In genomic region chr2:147067480-147068246, GRCm38 (mm10) we compare ENCODE assay signal across 25 mouse cellular contexts. TPM values are rescaled to one million over a fixed set of nuclear protein-coding genes. Genes with fewer than 3 reads are reported as not detected.
DNase-seq lines count a peak whose midpoint lies in the region; ATAC-seq and TF ChIP-seq lines count a peak whose summit lies in the region.
"Had no signal": no experiment of that assay in that cellular context is flagged by ENCODE, and none has a peak within 500 bp of the region (broad histone marks: within the 10 kb centered on the region; RNA-seq: fewer than 3 reads in every experiment).

No protein-coding gene starts in this region.

- WGBS in liver, embryonic 16.5 days (ENCODE audit: insufficient replicate concordance): 48% methylated on average over 1 of the region's 1 CpGs
- WGBS in forebrain, embryonic 16.5 days: 93% methylated on average over 1 of the region's 1 CpGs
- 95% methylated on average over 1 of the region's 1 CpGs for WGBS in forebrain, embryonic 10.5 days

- no peak overlapping the region for H3K27ac ChIP-seq in liver, embryonic 16.5 days (ENCODE audit: low read length)
- H3K27ac ChIP-seq in forebrain, embryonic 16.5 days (ENCODE audit: low read length): no peak overlapping the region
- no peak overlapping the region for H3K27ac ChIP-seq in forebrain, embryonic 10.5 days
- H3K27ac ChIP-seq: embryonic facial prominence, embryonic 13.5 days; heart, adult 2 months; hindbrain, embryonic 10.5 days; hindbrain, embryonic 15.5 days had no signal

- peak; percentile 30 for DNase-seq in A20 (ENCODE audit: low read depth, low spot score)
- no peak for DNase-seq in G1E (ENCODE audit: low spot score)
- no peak for DNase-seq in forebrain, embryonic 10.5 days (ENCODE audit: extremely low spot score, low spot score)
- DNase-seq in cerebellum, adult 9-11 months: no peak
- DNase-seq: adrenal gland, adult 8-10 months; adrenal gland, postnatal 36 days; B cell, adult 2 months; cerebellum, adult 11 months; cerebellum, adult 8-10 months; cerebellum, postnatal 25 days; gastrocnemius, postnatal 10 days; heart, adult 2 months had no signal

- no peaks in the 10 kb centered on the region for H3K9me3 ChIP-seq in G1E (replicated peaks)
- H3K9me3 ChIP-seq in liver, embryonic 16.5 days (replicated peaks; ENCODE audit: control insufficient read depth, low read length): no peaks in the 10 kb centered on the region
- no peaks in the 10 kb centered on the region for H3K9me3 ChIP-seq in forebrain, embryonic 16.5 days (ENCODE audit: control insufficient read depth, low read length)
- H3K9me3 ChIP-seq in forebrain, embryonic 10.5 days: no peaks in the 10 kb centered on the region
- H3K9me3 ChIP-seq: embryonic facial prominence, embryonic 13.5 days; heart, embryonic 12.5 days; hindbrain, embryonic 10.5 days; hindbrain, embryonic 15.5 days had no signal

- peak; percentile 36; the same call in 1 of the 2 replicates for ATAC-seq in G1E (ENCODE audit: extremely low read depth, insufficient number of reproducible peaks, low FRiP score, poor library complexity, severe bottlenecking)
- 0 out of 2 replicates have a peak, but pooled peaks have one; percentile 42 for ATAC-seq in common myeloid progenitor, adult 5-6 weeks (replicated peaks; ENCODE audit: low read depth, poor library complexity, severe bottlenecking)
- ATAC-seq in liver, embryonic 16.5 days (ENCODE audit: low read depth): peak; percentile 62
- no peak for ATAC-seq in forebrain, embryonic 16.5 days
- ATAC-seq: CD4-positive, CD25-positive, alpha-beta regulatory T cell, adult 4 months; forebrain, embryonic 14.5 days; intestine, postnatal 0 days had no signal

- peaks cover 68% of the 10 kb centered on the region for H3K36me3 ChIP-seq in G1E (replicated peaks)
- peaks cover 9% of the 10 kb centered on the region; the same call in 1 of the 2 replicates for H3K36me3 ChIP-seq in liver, embryonic 16.5 days (ENCODE audit: control insufficient read depth, insufficient read depth)
- H3K36me3 ChIP-seq in forebrain, embryonic 16.5 days (ENCODE audit: control insufficient read depth, insufficient read depth): peaks cover 12% of the 10 kb centered on the region
- peaks cover 57% of the 10 kb centered on the region for H3K36me3 ChIP-seq in forebrain, embryonic 10.5 days (replicated peaks)

- H3K4me1 ChIP-seq in G1E (ENCODE audit: insufficient read depth, low read depth, low read length): peaks cover 25% of the 10 kb centered on the region
- peaks cover 2% of the 10 kb centered on the region; the same call in 1 of the 2 replicates for H3K4me1 ChIP-seq in liver, embryonic 16.5 days (ENCODE audit: control insufficient read depth, low read depth, low read length)
- H3K4me1 ChIP-seq in forebrain, embryonic 16.5 days (replicated peaks; ENCODE audit: control insufficient read depth, insufficient read depth, low read length): peaks cover 4% of the 10 kb centered on the region; the same call in 1 of the 2 replicates
- H3K4me1 ChIP-seq in forebrain, embryonic 10.5 days: peaks cover 19% of the 10 kb centered on the region
- H3K4me1 ChIP-seq: embryonic facial prominence, embryonic 13.5 days; hindbrain, embryonic 15.5 days had no signal

- TF ChIP-seq CTCF in G1E (IDR thresholded peaks at IDR 0.05; ENCODE audit: low read depth, low read length): no peak

- H3K4me2 ChIP-seq in liver, embryonic 16.5 days (ENCODE audit: low read depth, low read length): no peak overlapping the region
- H3K4me2 ChIP-seq in forebrain, embryonic 16.5 days (ENCODE audit: low read length): no peak overlapping the region
- H3K4me2 ChIP-seq: embryonic facial prominence, embryonic 13.5 days; heart, embryonic 12.5 days; hindbrain, embryonic 15.5 days had no signal

- H3K9ac ChIP-seq in liver, embryonic 16.5 days (ENCODE audit: low read depth, low read length): no peak overlapping the region
- no peak overlapping the region for H3K9ac ChIP-seq in forebrain, embryonic 16.5 days (replicated peaks; ENCODE audit: low read depth, low read length)
- H3K9ac ChIP-seq: embryonic facial prominence, embryonic 13.5 days; heart, embryonic 12.5 days; hindbrain, embryonic 15.5 days had no signal

- H3K27me3 ChIP-seq in G1E (ENCODE audit: insufficient read depth, low read length): no peaks in the 10 kb centered on the region
- H3K27me3 ChIP-seq in liver, embryonic 16.5 days (ENCODE audit: control insufficient read depth, insufficient read depth, low read depth, low read length): no peaks in the 10 kb centered on the region
- no peaks in the 10 kb centered on the region for H3K27me3 ChIP-seq in forebrain, embryonic 16.5 days (replicated peaks; ENCODE audit: control insufficient read depth, insufficient read depth, low read length)
- peaks cover 36% of the 10 kb centered on the region for H3K27me3 ChIP-seq in forebrain, embryonic 10.5 days (ENCODE audit: poor library complexity, severe bottlenecking)
- H3K27me3 ChIP-seq: embryonic facial prominence, embryonic 13.5 days; heart, embryonic 12.5 days; hindbrain, embryonic 15.5 days had no signal

- no peak overlapping the region for H3K4me3 ChIP-seq in G1E (ENCODE audit: low read depth, low read length)
- H3K4me3 ChIP-seq in liver, embryonic 16.5 days (ENCODE audit: low read depth, low read length): no peak overlapping the region
- no peak overlapping the region for H3K4me3 ChIP-seq in forebrain, embryonic 16.5 days (replicated peaks; ENCODE audit: low read length)
- no peak overlapping the region for H3K4me3 ChIP-seq in forebrain, embryonic 10.5 days
- H3K4me3 ChIP-seq: embryonic facial prominence, embryonic 13.5 days; heart, adult 2 months; heart, embryonic 12.5 days; hindbrain, embryonic 10.5 days; hindbrain, embryonic 15.5 days had no signal

RNA-seq across cellular contexts. Expression of gene Nkx2-4, which starts 17.6 kb away (rescaled TPM):
- not detected in 2 replicates for total RNA-seq in G1E (2014; fragmentation: Nextera tagmentation)
- total RNA-seq in G1E (2017): 0.11 TPM in 1 of 2 replicates, not detected in the other
- not detected in 2 replicates for polyA plus RNA-seq in G1E (2012)
- not detected in 2 replicates for total RNA-seq in common myeloid progenitor, adult 5-6 weeks (2017)
- polyA plus RNA-seq in liver, embryonic 16.5 days (2015; fragmentation: Nextera tagmentation; extraction: Ambion mirVana): not detected in 2 replicates
- 0.11 TPM in 1 of 2 replicates, not detected in the other for polyA plus RNA-seq in forebrain, embryonic 16.5 days (2015; fragmentation: Nextera tagmentation; extraction: Ambion mirVana)
- 0.10 and 0.28 TPM in 2 replicates for polyA plus RNA-seq in forebrain, embryonic 10.5 days (2016; fragmentation: Nextera tagmentation; extraction: Ambion mirVana)
- total RNA-seq: adrenal gland, adult 8-10 months; adrenal gland, postnatal 36 days; gastrocnemius, postnatal 10 days; gastrocnemius, postnatal 4 days; heart, adult 2 months; heart, postnatal 25 days had no signal
- polyA plus RNA-seq: CD4-positive, CD25-positive, alpha-beta regulatory T cell, adult 4 months; embryonic facial prominence, embryonic 13.5 days; heart, adult 2 months; heart, embryonic 12.5 days; heart, embryonic 16.5 days; hindbrain, embryonic 10.5 days; hindbrain, embryonic 15.5 days; intestine, postnatal 0 days had no signal

RNA-seq across cellular contexts. Expression of gene Xrn2, which starts 54.9 kb away (rescaled TPM):
- total RNA-seq in G1E (2014; fragmentation: Nextera tagmentation) (189 and 238 TPM in 2 replicates), G1E (2017) (146 and 162 TPM in 2 replicates)
- polyA plus RNA-seq in G1E (2012): 12.3 and 16.9 TPM in 2 replicates
- total RNA-seq in common myeloid progenitor, adult 5-6 weeks (2017): 202 and 227 TPM in 2 replicates
- 23.4 and 25.0 TPM in 2 replicates for polyA plus RNA-seq in liver, embryonic 16.5 days (2015; fragmentation: Nextera tagmentation; extraction: Ambion mirVana)
- 97.3 and 102 TPM in 2 replicates for polyA plus RNA-seq in forebrain, embryonic 16.5 days (2015; fragmentation: Nextera tagmentation; extraction: Ambion mirVana)
- 93.8 and 95.6 TPM in 2 replicates for polyA plus RNA-seq in forebrain, embryonic 10.5 days (2016; fragmentation: Nextera tagmentation; extraction: Ambion mirVana)
